Mouse (Mus musculus) heart, embryonic 10.5 days (tissue): ENCODE results near the gene Bbx. TPM values are rescaled to one million over a fixed set of nuclear protein-coding genes. Genes with fewer than 3 reads are reported as not detected.

Experiments
- DNase-seq: peaks from one replicate; pipeline ENCODE4 v3.0.0-alpha.2; 2017; ENCODE audit warnings: low spot score
- H3K27ac ChIP-seq: fragments of 300-500 bp; sonication (generic); 2 replicates; pipeline ENCODE4 v1.5.1; 2016; ENCODE audit warnings: mild to moderate bottlenecking
- H3K27me3 ChIP-seq: fragments of 300-500 bp; sonication (generic); 2 replicates; pipeline ENCODE4 v1.6.1; 2016; ENCODE audit warnings: mild to moderate bottlenecking; ENCODE audit not compliant: poor library complexity, insufficient read depth, severe bottlenecking
- H3K36me3 ChIP-seq: fragments of 300-500 bp; sonication (generic); 2 replicates; pipeline ENCODE4 v1.6.1; 2016; ENCODE audit warnings: mild to moderate bottlenecking, moderate library complexity
- H3K4me1 ChIP-seq: fragments of 300-500 bp; sonication (generic); 2 replicates; pipeline ENCODE4 v1.6.1; 2016; ENCODE audit warnings: mild to moderate bottlenecking
- H3K4me3 ChIP-seq: fragments of 300-500 bp; sonication (generic); 2 replicates; pipeline ENCODE4 v1.5.1; 2016; ENCODE audit warnings: mild to moderate bottlenecking, moderate library complexity
- H3K9me3 ChIP-seq: fragments of 300-500 bp; sonication (generic); 2 replicates; pipeline ENCODE4 v1.6.1; 2016; ENCODE audit warnings: mild to moderate bottlenecking, moderate library complexity
- WGBS: fragments of 180-500 bp; shearing (Covaris S2); methylation state at CpG from one replicate; pipeline ENCODE4 v1.1.7; 2016; 5-methylcytosine and 5-hydroxymethylcytosine counted together
- polyA plus RNA-seq: library from polyadenylated mRNA; unstranded; fragments of >200 nt; fragmentation: Nextera tagmentation; extraction: Ambion mirVana; gene quantifications from 2 replicates; pipeline ENCODE4 v1.2.1, GENCODE M21; 2016

The Bbx gene
- polyA plus RNA-seq, result 41.6 and 50.2 TPM in 2 replicates

DNA sequence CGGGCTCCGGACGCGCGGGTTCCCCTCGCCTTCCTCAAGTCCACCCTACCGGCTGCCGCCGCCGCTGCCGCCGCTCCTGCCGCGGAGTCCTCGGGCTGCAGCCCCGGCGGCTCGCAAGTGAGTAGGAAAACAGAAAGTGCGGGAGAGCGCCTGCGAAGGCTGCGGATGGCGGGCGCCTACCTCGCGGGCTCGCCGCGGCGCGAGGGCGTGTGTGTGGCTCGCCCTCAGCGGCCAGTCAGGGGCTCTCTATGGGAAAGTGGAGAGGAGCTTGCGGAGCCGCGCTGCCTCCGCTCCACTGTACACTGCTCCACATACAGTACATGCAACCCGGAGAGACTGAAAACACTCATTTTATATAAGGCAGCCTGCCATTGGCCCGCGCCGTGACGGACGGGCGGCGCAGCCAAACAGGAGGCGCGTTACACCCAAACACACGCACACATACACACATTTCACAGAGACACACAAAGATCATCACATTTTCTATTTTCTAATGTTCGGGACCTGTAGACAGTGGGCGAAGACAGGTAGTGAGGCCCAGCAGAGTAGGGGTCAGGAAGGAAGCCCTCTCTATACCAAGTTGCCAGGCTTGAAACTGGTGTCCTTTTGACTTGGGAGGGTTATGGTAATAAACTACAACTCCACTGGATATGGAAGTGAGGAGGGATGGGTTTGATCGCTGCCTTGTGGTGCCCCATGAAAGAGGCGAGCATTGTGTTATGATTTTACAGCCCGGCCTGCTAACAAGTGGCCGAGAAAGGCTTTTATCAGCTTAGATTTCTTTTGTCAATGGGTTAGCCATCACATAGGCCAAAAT, at the start of gene Bbx:
Bbx (minus strand) TSS at position 329 of the 817 bp plus-strand sequence.
- Histone ChIP-seq H3K4me3 (peak within 1 kb of the TSS; percentile 97), H3K4me1 (0 out of 2 replicates have a peak, but pooled peaks cover 6% of the 10 kb centered on the region), H3K27ac (peak within 1 kb of the TSS; percentile 98), H3K27me3 (no peaks in the 10 kb centered on the region), H3K9me3 (no peaks in the 10 kb centered on the region), H3K36me3 (no peaks in the 10 kb centered on the region)
- DNase-seq, result peak; percentile 97
- 0% methylated on average over 54 of the region's 55 CpGs for WGBS

DNA sequence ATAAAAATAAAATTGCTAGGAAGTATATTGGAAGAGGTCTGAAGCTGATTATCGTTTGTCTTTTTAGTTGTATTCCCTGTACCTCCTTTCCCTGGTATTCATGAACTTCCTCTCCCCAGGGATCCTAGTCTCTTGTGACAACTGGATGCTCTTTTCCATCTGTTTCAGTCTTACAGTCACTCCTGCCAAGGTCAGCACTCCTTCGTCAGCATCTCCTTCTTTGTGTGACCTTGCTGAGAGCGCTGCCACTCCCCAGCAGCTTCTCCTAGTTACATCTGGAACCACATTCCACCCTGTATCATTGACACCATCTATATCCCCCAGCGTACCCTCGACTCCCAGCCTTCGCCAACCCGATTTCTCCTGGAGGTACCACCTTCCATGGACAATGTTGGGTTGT, 49.7 kb upstream of the Bbx start:
- no peaks in the 10 kb centered on the region for H3K36me3 ChIP-seq
- 45% methylated on average over 7 of the region's 7 CpGs for WGBS

GRCm38 (mm10) chr16:50481341-50481740, 49.2 kb upstream of the Bbx start:
- Histone ChIP-seq H3K36me3 (no peaks in the 10 kb centered on the region), H3K4me1 (peaks cover 8% of the 10 kb centered on the region), H3K27me3 (no peaks in the 10 kb centered on the region), H3K4me3 (no peak overlapping the region), H3K9me3 (no peaks in the 10 kb centered on the region), H3K27ac (no peak overlapping the region)
- no peak for DNase-seq
- 55% methylated on average over 5 of the region's 5 CpGs for WGBS

More for the DNA sequence above, 49.7 kb upstream of the Bbx start:
- no peaks in the 10 kb centered on the region for H3K9me3 ChIP-seq
- DNase-seq, result no peak
- H3K4me1 ChIP-seq, result peaks cover 8% of the 10 kb centered on the region
- H3K4me3 ChIP-seq, result peak overlapping the region; percentile 33
- 0 out of 2 replicates have a peak overlapping the region, but pooled peaks have one; percentile 47 for H3K27ac ChIP-seq
- H3K27me3 ChIP-seq, result no peaks in the 10 kb centered on the region

GRCm38 (mm10) chr16:50478695-50479094, 46.5 kb upstream of the Bbx start:
- no peak for DNase-seq
- 84% methylated on average over 1 of the region's 1 CpGs for WGBS

DNA sequence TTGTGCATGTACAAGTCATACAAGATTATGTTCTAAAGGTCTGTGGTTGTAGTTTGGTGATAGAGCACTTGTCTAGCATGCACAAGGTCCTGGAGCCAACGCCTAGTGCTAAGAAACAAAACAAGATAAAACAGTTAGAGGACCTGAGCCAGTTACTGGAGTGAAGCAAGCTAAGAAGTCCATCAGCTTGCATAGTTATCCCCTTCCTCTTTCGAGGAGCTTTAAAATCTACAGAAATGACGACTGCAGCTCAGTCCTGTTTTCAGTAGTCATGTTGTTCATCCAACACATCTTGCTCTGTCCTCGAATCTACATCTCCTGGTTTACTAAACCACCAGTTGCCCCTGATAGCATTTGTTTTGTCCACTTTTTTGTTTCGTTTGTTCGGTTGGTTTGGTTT, 45.4 kb upstream of the Bbx start:
- WGBS, result 80% methylated on average over 6 of the region's 6 CpGs
- no peak overlapping the region for H3K27ac ChIP-seq

More at GRCm38 (mm10) chr16:50478695-50479094, 46.5 kb upstream of the Bbx start:
- no peaks in the 10 kb centered on the region for H3K36me3 ChIP-seq
- peaks cover 8% of the 10 kb centered on the region for H3K4me1 ChIP-seq
- no peaks in the 10 kb centered on the region for H3K27me3 ChIP-seq
- no peaks in the 10 kb centered on the region for H3K9me3 ChIP-seq
- no peak overlapping the region for H3K27ac ChIP-seq
- H3K4me3 ChIP-seq, result no peak overlapping the region

DNA sequence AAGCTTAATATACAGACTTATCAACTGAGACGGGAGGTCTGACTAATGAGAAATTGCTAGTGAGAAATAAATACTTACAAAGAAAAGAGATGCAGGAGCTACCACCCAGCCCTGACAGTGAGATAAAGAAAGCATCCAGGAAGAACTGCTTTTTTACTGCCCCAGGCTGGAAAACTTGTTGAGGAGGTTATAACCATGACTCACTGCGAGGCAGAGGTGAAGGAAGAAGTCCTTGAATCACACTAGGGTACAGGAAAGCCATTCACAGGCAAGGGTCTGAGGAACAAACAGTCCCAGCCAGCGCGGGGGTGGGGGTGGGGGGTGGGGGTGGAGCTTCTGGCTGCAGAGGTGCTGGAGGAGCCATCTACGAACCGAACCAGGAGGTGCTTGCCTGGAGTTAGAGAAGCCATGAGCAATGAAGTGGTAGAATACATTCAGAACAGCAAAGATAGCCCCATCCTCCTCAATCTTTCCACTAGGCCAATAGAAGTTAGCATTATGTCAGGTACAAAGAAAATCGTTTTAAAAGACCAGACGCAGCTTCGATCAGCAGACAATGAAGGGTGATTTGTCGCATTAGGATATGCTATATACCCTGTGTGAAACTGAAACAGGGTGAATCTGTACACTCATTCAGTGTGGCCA, 30.2 kb upstream of the Bbx start:
- Histone ChIP-seq H3K4me1 (peaks cover 11% of the 10 kb centered on the region), H3K27ac (no peak overlapping the region; the same call in 1 of the 2 replicates), H3K9me3 (no peaks in the 10 kb centered on the region), H3K36me3 (no peaks in the 10 kb centered on the region), H3K27me3 (no peaks in the 10 kb centered on the region), H3K4me3 (peak overlapping the region; percentile 16; the same call in 1 of the 2 replicates)
- DNase-seq, result no peak
- WGBS, result 34% methylated on average over 10 of the region's 10 CpGs

More for the DNA sequence above, 45.4 kb upstream of the Bbx start:
- no peaks in the 10 kb centered on the region for H3K36me3 ChIP-seq
- no peak overlapping the region for H3K4me3 ChIP-seq
- DNase-seq, result no peak
- no peaks in the 10 kb centered on the region for H3K27me3 ChIP-seq
- no peaks in the 10 kb centered on the region for H3K9me3 ChIP-seq
- H3K4me1 ChIP-seq, result peaks cover 8% of the 10 kb centered on the region

DNA sequence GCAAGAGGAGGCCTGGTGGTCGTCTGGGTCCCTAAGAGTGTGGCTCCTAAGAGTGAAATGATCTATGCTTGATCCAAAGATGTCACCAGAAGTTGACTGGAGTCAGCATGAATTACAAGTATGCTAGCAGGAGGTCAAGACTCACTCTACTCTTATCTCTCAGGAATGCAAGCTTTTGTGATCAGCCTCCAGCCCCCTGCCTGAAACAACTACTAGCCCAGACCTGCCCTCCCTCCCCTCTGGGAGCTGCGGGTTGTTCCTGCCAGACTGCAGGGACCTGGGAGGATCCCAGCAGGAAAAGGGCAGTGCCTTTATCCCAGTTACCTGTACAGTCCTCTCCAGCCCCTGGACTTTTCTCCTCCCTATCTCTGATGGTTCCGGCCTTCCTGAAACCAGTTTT, 27.0 kb upstream of the Bbx start:
- DNase-seq, result no peak
- 36% methylated on average over 3 of the region's 3 CpGs for WGBS
- Histone ChIP-seq H3K27me3 (no peaks in the 10 kb centered on the region), H3K4me3 (no peak overlapping the region), H3K27ac (no peak overlapping the region), H3K36me3 (no peaks in the 10 kb centered on the region), H3K4me1 (peaks cover 11% of the 10 kb centered on the region; the same call in 1 of the 2 replicates), H3K9me3 (no peaks in the 10 kb centered on the region)

DNA sequence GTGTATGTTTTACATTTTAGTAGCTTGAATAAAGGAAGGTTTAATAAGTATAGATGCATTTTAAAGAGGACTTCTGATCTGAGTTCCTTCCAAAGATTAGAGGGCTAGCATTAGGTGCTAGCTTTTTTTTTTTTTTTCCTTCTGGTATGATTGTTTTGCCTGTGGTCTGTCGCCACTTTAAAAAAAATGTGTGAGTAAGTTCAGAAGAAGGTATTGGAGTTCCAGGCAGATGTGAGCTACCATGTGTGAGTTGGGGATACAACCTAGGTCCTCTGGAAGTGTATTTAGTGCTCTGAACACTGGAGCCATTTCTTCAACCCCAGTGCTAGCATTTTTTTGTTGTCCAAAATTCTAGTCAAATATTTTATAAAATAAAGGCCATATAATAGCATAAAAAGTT, 23.9 kb upstream of the Bbx start:
- H3K9me3 ChIP-seq, result no peaks in the 10 kb centered on the region
- WGBS, result 58% methylated on average over 1 of the region's 1 CpGs
- no peak for DNase-seq
- H3K4me3 ChIP-seq, result no peak overlapping the region
- H3K27ac ChIP-seq, result no peak overlapping the region
- H3K36me3 ChIP-seq, result no peaks in the 10 kb centered on the region
- H3K27me3 ChIP-seq, result no peaks in the 10 kb centered on the region
- 0 out of 2 replicates have a peak, but pooled peaks cover 6% of the 10 kb centered on the region for H3K4me1 ChIP-seq

GRCm38 (mm10) chr16:50449086-50449485, 16.9 kb upstream of the Bbx start:
- Histone ChIP-seq H3K9me3 (no peaks in the 10 kb centered on the region), H3K27ac (no peak overlapping the region), H3K4me1 (no peaks in the 10 kb centered on the region), H3K36me3 (no peaks in the 10 kb centered on the region), H3K4me3 (no peak overlapping the region), H3K27me3 (no peaks in the 10 kb centered on the region)
- WGBS, result 82% methylated on average over 9 of the region's 9 CpGs
- DNase-seq, result no peak

- Histone ChIP-seq H3K4me1 (no peaks in the 10 kb centered on the region), H3K9me3 (no peaks in the 10 kb centered on the region), H3K27me3 (no peaks in the 10 kb centered on the region), H3K27ac (no peak overlapping the region), H3K36me3 (no peaks in the 10 kb centered on the region), H3K4me3 (no peak overlapping the region)
- WGBS, result 78% methylated on average over 6 of the region's 6 CpGs
- DNase-seq, result no peak
Measured at GRCm38 (mm10) chr16:50445014-50445413, 12.8 kb upstream of the Bbx start.

- no peaks in the 10 kb centered on the region for H3K9me3 ChIP-seq
- H3K27me3 ChIP-seq, result no peaks in the 10 kb centered on the region
- no peak for DNase-seq
- H3K27ac ChIP-seq, result no peak overlapping the region
- H3K36me3 ChIP-seq, result no peaks in the 10 kb centered on the region
- WGBS, result 78% methylated on average over 3 of the region's 3 CpGs
- no peaks in the 10 kb centered on the region for H3K4me1 ChIP-seq
- no peak overlapping the region for H3K4me3 ChIP-seq
Measured at GRCm38 (mm10) chr16:50438816-50439215, 6.6 kb upstream of the Bbx start.

DNA sequence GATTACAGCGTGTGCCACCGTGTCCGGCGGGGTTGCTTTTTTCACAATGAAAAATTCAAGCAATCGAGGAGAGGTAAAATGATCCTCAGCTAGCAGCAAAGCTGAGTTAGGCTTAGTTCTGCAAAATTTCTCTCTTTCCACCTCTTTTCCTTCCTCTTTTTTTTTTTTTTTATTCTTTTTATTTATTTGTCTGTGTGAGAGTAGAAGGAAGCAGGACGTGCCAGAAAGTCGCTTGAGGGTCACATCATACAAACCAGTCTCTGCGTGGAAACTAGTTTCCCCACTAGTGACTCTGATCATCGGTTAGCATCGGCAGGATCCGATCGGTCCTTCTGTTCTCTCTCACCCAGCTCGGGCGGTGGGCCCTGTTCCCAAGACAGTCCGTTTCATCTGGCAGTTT, 5.6 kb upstream of the Bbx start:
- 76% methylated on average over 15 of the region's 15 CpGs for WGBS
- no peak overlapping the region for H3K4me3 ChIP-seq
- no peaks in the 10 kb centered on the region for H3K36me3 ChIP-seq
- H3K27me3 ChIP-seq, result no peaks in the 10 kb centered on the region
- H3K4me1 ChIP-seq, result no peaks in the 10 kb centered on the region
- no peak overlapping the region for H3K27ac ChIP-seq
- H3K9me3 ChIP-seq, result no peaks in the 10 kb centered on the region
- DNase-seq, result no peak

DNA sequence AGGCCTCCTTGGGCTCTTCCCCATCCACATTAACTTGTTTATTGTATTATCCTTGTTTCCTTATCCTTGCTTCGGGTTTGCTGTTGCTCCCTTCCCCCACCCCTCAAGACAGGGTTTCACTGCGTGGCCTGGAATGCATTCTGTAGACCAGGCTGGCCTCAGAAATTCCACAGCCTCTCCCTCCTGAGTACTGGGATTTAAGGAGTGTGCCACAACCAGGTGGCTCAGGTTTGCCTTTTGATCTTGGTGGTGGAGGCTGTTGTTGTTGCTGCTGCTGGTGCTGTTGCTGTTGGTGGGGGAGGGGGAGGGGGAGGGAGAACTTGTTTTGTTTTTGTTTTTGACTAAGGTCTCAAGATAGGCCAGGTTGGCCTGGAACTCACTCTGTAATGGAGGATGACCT, 5.1 kb upstream of the Bbx start:
- 18% methylated on average over 2 of the region's 2 CpGs for WGBS
- Histone ChIP-seq H3K4me3 (no peak overlapping the region), H3K27ac (no peak overlapping the region), H3K9me3 (no peaks in the 10 kb centered on the region), H3K36me3 (no peaks in the 10 kb centered on the region), H3K27me3 (no peaks in the 10 kb centered on the region), H3K4me1 (no peaks in the 10 kb centered on the region)
- DNase-seq, result no peak
